Mouse (Mus musculus) limb, embryonic 14.5 days (tissue): ENCODE results near the gene 2410131K14Rik. TPM values are rescaled to one million over a fixed set of nuclear protein-coding genes. Genes with fewer than 3 reads are reported as not detected.

Experiments
- ATAC-seq: fragments of 200-750 bp; cut with Nextera tagmentation; 2 replicates; pipeline ENCODE4 v1.8.0; 2017; ENCODE audit warnings: low read depth, moderate number of reproducible peaks, moderate TSS enrichment; ENCODE audit not compliant: low FRiP score
- DNase-seq: peaks from one replicate; pipeline ENCODE4 v3.0.0-alpha.2; 2015; ENCODE audit warnings: low spot score
- H3K27ac ChIP-seq: fragments of 300-500 bp; sonication (generic); replicated peaks from 2 replicates; pipeline ENCODE4 v1.5.1; 2014; ENCODE audit warnings: low read depth, mild to moderate bottlenecking, low read length, moderate library complexity, mixed read lengths
- H3K27me3 ChIP-seq: fragments of 300-500 bp; sonication (generic); 2 replicates; pipeline ENCODE4 v1.6.1; 2014; ENCODE audit warnings: low read length, mixed read lengths; ENCODE audit not compliant: control insufficient read depth, insufficient read depth
- H3K36me3 ChIP-seq: fragments of 300-500 bp; sonication (generic); 2 replicates; pipeline ENCODE4 v1.6.1; 2014; ENCODE audit warnings: mild to moderate bottlenecking, low read length, moderate library complexity, mixed read lengths; ENCODE audit not compliant: control insufficient read depth, insufficient read depth
- H3K4me1 ChIP-seq: fragments of 300-500 bp; sonication (generic); 2 replicates; pipeline ENCODE4 v1.6.1; 2014; ENCODE audit warnings: antibody characterized with exemption, low read length, mixed read lengths; ENCODE audit not compliant: control insufficient read depth, insufficient read depth
- H3K4me2 ChIP-seq: fragments of 300-500 bp; sonication (generic); replicated peaks from 2 replicates; pipeline ENCODE4 v1.6.1; 2014; ENCODE audit warnings: low read depth, mild to moderate bottlenecking, low read length, moderate library complexity; ENCODE audit not compliant: severe bottlenecking
- H3K4me3 ChIP-seq: fragments of 300-500 bp; sonication (generic); replicated peaks from 2 replicates; pipeline ENCODE4 v1.5.1; 2014; ENCODE audit warnings: low read length
- H3K9ac ChIP-seq: fragments of 300-500 bp; sonication (generic); 2 replicates; pipeline ENCODE4 v1.6.1; 2014; ENCODE audit warnings: mild to moderate bottlenecking, low read depth, low read length, moderate library complexity; ENCODE audit not compliant: severe bottlenecking
- H3K9me3 ChIP-seq: fragments of 300-500 bp; sonication (generic); 2 replicates; pipeline ENCODE4 v1.6.1; 2016; ENCODE audit warnings: low read length; ENCODE audit not compliant: control insufficient read depth
- POLR2A ChIP-seq: fragments of 200-500 bp; IDR thresholded peaks from 2 replicates; pipeline ENCODE4 v1.8.0; 2012; ENCODE audit warnings: inconsistent platforms, mild to moderate bottlenecking, moderate library complexity, borderline replicate concordance; ENCODE audit not compliant: insufficient read depth, insufficient read length; ENCODE audit errors: extremely low read depth
- WGBS: fragments of 180-500 bp; shearing (Covaris S2); extraction: QIAGEN DNeasy Blood & Tissue Kit; methylation state at CpG from one replicate; pipeline ENCODE4 v1.1.7; 2014; 5-methylcytosine and 5-hydroxymethylcytosine counted together
- polyA plus RNA-seq, 2 experiments: library from polyadenylated mRNA; depleted of rRNA in 1 of 2; stranded (reverse) in 1 of 2; unstranded in 1 of 2; fragments of >200 nt; fragmentation: Nextera tagmentation in 1 of 2; extraction: Ambion mirVana in 1 of 2; gene quantifications; 2 replicates each; pipeline versions ENCODE4 v1.2.1 to v1.2.3; 2012 to 2014

2410131K14Rik gene
- polyA plus RNA-seq, 2 experiments = 10.4 to 13.8 TPM

- no peaks in the 10 kb centered on the region for H3K9me3 ChIP-seq
- TF ChIP-seq POLR2A = no peak
- H3K4me2 ChIP-seq = peak overlapping the region; percentile 61
- no peak overlapping the region for H3K27ac ChIP-seq
- H3K9ac ChIP-seq = peak overlapping the region; percentile 8; the same call in 1 of the 2 replicates
- no peaks in the 10 kb centered on the region for H3K36me3 ChIP-seq
- DNase-seq (no peak), ATAC-seq (no peak)
- no peaks in the 10 kb centered on the region for H3K27me3 ChIP-seq
- peak overlapping the region; percentile 31 for H3K4me3 ChIP-seq
- H3K4me1 ChIP-seq = peaks cover 13% of the 10 kb centered on the region
- WGBS = 22% methylated on average over 5 of the region's 5 CpGs
Measured at GRCm38 (mm10) chr5:118214012-118214411, 31.0 kb upstream of the 2410131K14Rik start.

- no peaks in the 10 kb centered on the region for H3K27me3 ChIP-seq
- DNase-seq (peak; percentile 75), ATAC-seq (peak; percentile 69)
- peak overlapping the region; percentile 31 for H3K4me3 ChIP-seq
- WGBS = 7% methylated on average over 23 of the region's 24 CpGs
- TF ChIP-seq POLR2A = no peak
- H3K36me3 ChIP-seq = no peaks in the 10 kb centered on the region
- peak overlapping the region; percentile 61 for H3K4me2 ChIP-seq
- no peaks in the 10 kb centered on the region for H3K9me3 ChIP-seq
- no peak overlapping the region for H3K27ac ChIP-seq
- peaks cover 13% of the 10 kb centered on the region for H3K4me1 ChIP-seq
- H3K9ac ChIP-seq = peak overlapping the region; percentile 8; the same call in 1 of the 2 replicates
Measured at GRCm38 (mm10) chr5:118214418-118215154, 30.4 kb upstream of the 2410131K14Rik start.

GRCm38 (mm10) chr5:118217410-118217809 lies 27.6 kb upstream of the 2410131K14Rik start:
- H3K27ac ChIP-seq = no peak overlapping the region
- no peak overlapping the region for H3K9ac ChIP-seq
- no peak for TF ChIP-seq POLR2A
- ATAC-seq = no peak
- no peak for DNase-seq
- H3K4me3 ChIP-seq = no peak overlapping the region
- peaks cover 13% of the 10 kb centered on the region for H3K4me1 ChIP-seq
- H3K27me3 ChIP-seq = no peaks in the 10 kb centered on the region
- no peaks in the 10 kb centered on the region for H3K9me3 ChIP-seq
- no peak overlapping the region for H3K4me2 ChIP-seq
- H3K36me3 ChIP-seq = no peaks in the 10 kb centered on the region
- 62% methylated on average over 6 of the region's 6 CpGs for whole genome bisulfite sequencing

DNA sequence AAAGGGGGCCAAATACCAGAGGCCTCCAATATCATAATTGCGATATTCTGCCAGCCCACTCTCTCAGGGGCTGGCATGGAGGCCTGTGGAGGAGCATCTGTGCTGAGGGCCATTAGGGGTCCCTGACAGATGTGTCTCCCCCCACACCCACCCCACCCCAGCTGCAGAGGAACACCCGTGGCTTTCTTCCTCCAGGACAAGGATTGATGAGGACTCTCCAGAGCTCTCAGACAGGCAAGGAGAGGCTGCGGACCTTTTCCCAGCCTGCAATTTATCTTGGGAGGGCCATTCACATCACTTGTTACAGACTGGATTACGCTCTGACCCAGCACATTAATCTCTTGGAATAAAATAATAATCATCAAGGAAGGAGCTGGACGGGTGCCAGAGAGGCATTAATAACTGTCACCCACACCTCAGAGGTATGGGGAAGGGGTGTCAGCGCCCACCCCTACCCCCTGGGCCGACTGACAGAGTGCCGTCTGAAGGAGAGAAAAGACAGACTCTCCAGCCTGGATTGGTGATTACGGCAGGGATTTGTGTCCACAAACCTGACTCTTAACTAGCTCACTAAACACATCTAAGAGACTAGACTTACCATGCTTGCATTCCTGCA lies 21.8 kb upstream of the 2410131K14Rik start:
- ATAC-seq (no peak), DNase-seq (no peak)
- 36% methylated on average over 9 of the region's 9 CpGs for WGBS
- no peak for TF ChIP-seq POLR2A
- no peaks in the 10 kb centered on the region for H3K4me1 ChIP-seq
- H3K36me3 ChIP-seq = 0 out of 2 replicates have a peak, but pooled peaks cover under 1% of the 10 kb centered on the region
- no peaks in the 10 kb centered on the region for H3K27me3 ChIP-seq
- no peaks in the 10 kb centered on the region for H3K9me3 ChIP-seq
- H3K27ac ChIP-seq = no peak overlapping the region
- H3K4me3 ChIP-seq = no peak overlapping the region
- no peak overlapping the region for H3K4me2 ChIP-seq
- no peak overlapping the region for H3K9ac ChIP-seq

DNA sequence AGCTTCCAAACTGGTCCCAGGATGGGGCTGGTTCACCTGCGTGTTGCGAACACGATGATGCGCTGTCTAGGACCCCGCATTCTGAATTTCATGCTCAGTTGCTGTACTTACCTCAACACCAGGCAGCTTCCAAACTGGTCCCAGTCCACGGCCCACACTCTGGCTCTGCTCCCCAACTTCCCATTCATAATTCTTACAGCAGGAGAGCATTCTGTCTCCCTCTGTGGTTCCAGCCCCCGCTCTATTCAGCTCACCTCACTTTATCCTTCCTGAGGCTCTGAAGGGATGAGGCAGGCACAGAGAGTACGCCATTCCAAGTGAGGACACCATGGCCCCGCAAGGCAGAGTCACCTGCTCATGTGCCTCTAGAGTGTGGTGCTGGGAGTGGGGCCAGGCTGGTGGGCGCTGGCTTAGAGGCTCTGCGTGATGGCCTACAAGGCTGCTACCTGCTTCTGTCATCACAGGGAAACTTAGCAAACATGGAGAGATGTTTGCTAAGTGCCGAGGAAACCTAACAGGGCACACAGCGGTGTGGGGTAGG lies 14.9 kb upstream of the 2410131K14Rik start:
- no peak for TF ChIP-seq POLR2A
- ATAC-seq (no peak), DNase-seq (no peak)
- Histone ChIP-seq H3K4me1 (no peaks in the 10 kb centered on the region), H3K9ac (no peak overlapping the region), H3K9me3 (no peaks in the 10 kb centered on the region), H3K4me3 (no peak overlapping the region), H3K27ac (no peak overlapping the region), H3K4me2 (no peak overlapping the region), H3K36me3 (peaks cover 16% of the 10 kb centered on the region; the same call in 1 of the 2 replicates), H3K27me3 (no peaks in the 10 kb centered on the region)
- 91% methylated on average over 13 of the region's 13 CpGs for WGBS
